Mouse (Mus musculus) liver, adult 2 months (tissue): ENCODE data around the gene Dusp18. TPM values are rescaled to one million over a fixed set of nuclear protein-coding genes. Genes with fewer than 3 reads are reported as not detected.

Experiments
- DNase-seq: peaks from one replicate; pipeline ENCODE4 v3.0.0-alpha.2; 2011; ENCODE audit warnings: low read depth, low spot score; ENCODE audit errors: extremely low read depth
- H3K27ac ChIP-seq: fragments of 200-500 bp; replicated peaks from 2 replicates; pipeline ENCODE4 v1.5.1; 2012; ENCODE audit warnings: low read depth, mild to moderate bottlenecking, control low read depth, inconsistent platforms, low read length; ENCODE audit not compliant: insufficient read depth
- H3K27me3 ChIP-seq: fragments of 200-500 bp; 2 replicates; pipeline ENCODE4 v1.6.1; 2012; ENCODE audit warnings: mild to moderate bottlenecking, moderate library complexity, low read length, inconsistent platforms; ENCODE audit not compliant: control insufficient read depth, insufficient read depth
- H3K36me3 ChIP-seq: fragments of 200-500 bp; 2 replicates; pipeline ENCODE4 v1.6.1; 2012; ENCODE audit warnings: low read length, inconsistent platforms; ENCODE audit not compliant: control insufficient read depth, insufficient read depth
- H3K4me1 ChIP-seq: fragments of 200-500 bp; 2 replicates; pipeline ENCODE4 v1.6.1; 2011; ENCODE audit warnings: low read length; ENCODE audit not compliant: control insufficient read depth, insufficient read depth
- H3K4me3 ChIP-seq: fragments of 200-500 bp; 2 replicates; pipeline ENCODE4 v1.5.1; 2011; ENCODE audit warnings: low read depth, mild to moderate bottlenecking, control low read depth, low read length, moderate library complexity; ENCODE audit not compliant: insufficient read depth
- H3K79me2 ChIP-seq: fragments of 200-500 bp; 2 replicates; pipeline ENCODE4 v1.6.1; 2012; ENCODE audit warnings: inconsistent platforms, mild to moderate bottlenecking, low read length, moderate library complexity; ENCODE audit not compliant: control insufficient read depth, insufficient read depth
- H3K9ac ChIP-seq: fragments of 200-500 bp; 2 replicates; pipeline ENCODE4 v1.6.1; 2012; ENCODE audit warnings: low read depth, mild to moderate bottlenecking, control low read depth, inconsistent platforms, low read length
- CTCF ChIP-seq: fragments of 200-500 bp; IDR thresholded peaks from 2 replicates; pipeline ENCODE4 v1.5.1; 2011; ENCODE audit warnings: low read depth, low read length, control low read depth
- POLR2A ChIP-seq: fragments of 200-500 bp; IDR thresholded peaks from 2 replicates; pipeline ENCODE4 v1.6.1; 2011; ENCODE audit warnings: low read length, control low read depth; ENCODE audit not compliant: insufficient read depth; ENCODE audit errors: extremely low read depth
- WGBS: fragments of 180-500 bp; shearing (Covaris S2); methylation state at CpG from one replicate; pipeline ENCODE4 v1.1.7; 2018; 5-methylcytosine and 5-hydroxymethylcytosine counted together
- polyA plus RNA-seq: library from polyadenylated mRNA; depleted of rRNA; stranded (reverse); fragments of >200 nt; gene quantifications from 2 replicates; pipeline ENCODE4 v1.2.3, GENCODE M21; 2012; rRNA removed
- total RNA-seq: library from RNA; depleted of rRNA; stranded (reverse); fragments of >200 nt; gene quantifications from 2 replicates; pipeline ENCODE4 v1.2.3, GENCODE M21; 2014; rRNA removed

The Dusp18 gene
- total and polyA plus RNA-seq, 2 experiments, result under 0.01 to 0.05 TPM

- TF ChIP-seq POLR2A (no peak), CTCF (no peak)
- Histone ChIP-seq H3K27ac (no peak overlapping the region), H3K79me2 (no peaks in the 10 kb centered on the region), H3K4me1 (peaks cover 3% of the 10 kb centered on the region; the same call in 1 of the 2 replicates), H3K4me3 (no peak overlapping the region), H3K9ac (no peak overlapping the region), H3K27me3 (no peaks in the 10 kb centered on the region), H3K36me3 (no peaks in the 10 kb centered on the region)
- WGBS, result 86% methylated on average over 9 of the region's 9 CpGs
- no peak for DNase-seq
These were observed 38.8 kb downstream of the Dusp18 start for GRCm38 (mm10) chr11:3933756-3934285.

- Histone ChIP-seq H3K27ac (no peak overlapping the region), H3K27me3 (no peaks in the 10 kb centered on the region), H3K4me3 (no peak overlapping the region), H3K9ac (no peak overlapping the region), H3K36me3 (no peaks in the 10 kb centered on the region), H3K4me1 (0 out of 2 replicates have a peak, but pooled peaks cover 3% of the 10 kb centered on the region), H3K79me2 (no peaks in the 10 kb centered on the region)
- 77% methylated on average over 4 of the region's 4 CpGs for WGBS
- no peak for DNase-seq
- TF ChIP-seq POLR2A (no peak), CTCF (no peak)
These were observed 40.1 kb downstream of the Dusp18 start for GRCm38 (mm10) chr11:3935135-3935534.

GRCm38 (mm10) chr11:3936318-3936717, 41.3 kb downstream of the Dusp18 start:
- H3K79me2 ChIP-seq, result no peaks in the 10 kb centered on the region
- no peaks in the 10 kb centered on the region for H3K27me3 ChIP-seq
- 93% methylated on average over 3 of the region's 3 CpGs for WGBS
- H3K4me3 ChIP-seq, result no peak overlapping the region
- H3K27ac ChIP-seq, result no peak overlapping the region
- no peaks in the 10 kb centered on the region for H3K36me3 ChIP-seq
- DNase-seq, result peak; percentile 44
- H3K4me1 ChIP-seq, result 0 out of 2 replicates have a peak, but pooled peaks cover 1% of the 10 kb centered on the region
- no peak overlapping the region for H3K9ac ChIP-seq
- no peak for TF ChIP-seq POLR2A
- no peak for TF ChIP-seq CTCF

GRCm38 (mm10) chr11:3937321-3937874, 42.4 kb downstream of the Dusp18 start:
- Histone ChIP-seq H3K4me3 (no peak overlapping the region), H3K4me1 (no peaks in the 10 kb centered on the region), H3K9ac (no peak overlapping the region), H3K27ac (peak overlapping the region; percentile 24), H3K36me3 (no peaks in the 10 kb centered on the region), H3K27me3 (no peaks in the 10 kb centered on the region), H3K79me2 (no peaks in the 10 kb centered on the region)
- WGBS, result 49% methylated on average over 13 of the region's 13 CpGs
- DNase-seq, result peak; percentile 93
- TF ChIP-seq CTCF (no peak), POLR2A (no peak)

GRCm38 (mm10) chr11:3941371-3941770, 46.3 kb downstream of the Dusp18 start:
- TF ChIP-seq CTCF (no peak), POLR2A (no peak)

GRCm38 (mm10) chr11:3946386-3946785, 51.3 kb downstream of the Dusp18 start:
- H3K79me2 ChIP-seq, result no peaks in the 10 kb centered on the region
- H3K4me3 ChIP-seq, result no peak overlapping the region
- H3K9ac ChIP-seq, result no peak overlapping the region
- no peak overlapping the region for H3K27ac ChIP-seq
- no peaks in the 10 kb centered on the region for H3K36me3 ChIP-seq
- WGBS, result 22% methylated on average over 1 of the region's 1 CpGs
- H3K4me1 ChIP-seq, result no peaks in the 10 kb centered on the region
- DNase-seq, result no peak
- TF ChIP-seq CTCF (no peak), POLR2A (no peak)
- H3K27me3 ChIP-seq, result no peaks in the 10 kb centered on the region

More at GRCm38 (mm10) chr11:3941371-3941770, 46.3 kb downstream of the Dusp18 start:
- H3K36me3 ChIP-seq, result no peaks in the 10 kb centered on the region
- DNase-seq, result no peak
- no peak overlapping the region for H3K9ac ChIP-seq
- H3K27ac ChIP-seq, result no peak overlapping the region
- no peaks in the 10 kb centered on the region for H3K79me2 ChIP-seq
- H3K27me3 ChIP-seq, result no peaks in the 10 kb centered on the region
- no peak overlapping the region for H3K4me3 ChIP-seq
- no peaks in the 10 kb centered on the region for H3K4me1 ChIP-seq
- 93% methylated on average over 7 of the region's 7 CpGs for WGBS

Other genes with a start within 250 kb of the Dusp18 start
- 8.2 and 9.9 TPM in 2 replicates for gene Morc2a, start 246.0 kb upstream of the Dusp18 start, total RNA-seq
- gene Morc2a, start 246.0 kb upstream of the Dusp18 start, polyA plus RNA-seq, result 3.3 and 5.0 TPM in 2 replicates
- gene Osbp2, start 31.3 kb upstream of the Dusp18 start, total RNA-seq, result 1.1 and 1.4 TPM in 2 replicates
- 0.70 and 0.72 TPM in 2 replicates for gene Osbp2, start 31.3 kb upstream of the Dusp18 start, polyA plus RNA-seq
- gene 4921536K21Rik, start 142 bp upstream of the Dusp18 start, total RNA-seq, result not detected in 2 replicates
- gene 4921536K21Rik, start 142 bp upstream of the Dusp18 start, polyA plus RNA-seq, result not detected in 2 replicates
- 0.18 and 0.34 TPM in 2 replicates for gene Slc35e4, start 19.4 kb downstream of the Dusp18 start, total RNA-seq
- gene Slc35e4, start 19.4 kb downstream of the Dusp18 start, polyA plus RNA-seq, result 0.27 and 0.46 TPM in 2 replicates
- 101 and 110 TPM in 2 replicates for gene Tcn2, start 36.9 kb downstream of the Dusp18 start, total RNA-seq
- gene Tcn2, start 36.9 kb downstream of the Dusp18 start, polyA plus RNA-seq, result 211 and 236 TPM in 2 replicates
- gene Pes1, start 68.7 kb downstream of the Dusp18 start, total RNA-seq, result 17.9 and 20.8 TPM in 2 replicates
- 17.9 and 22.2 TPM in 2 replicates for gene Pes1, start 68.7 kb downstream of the Dusp18 start, polyA plus RNA-seq
- gene 4930556J24Rik, start 81.5 kb downstream of the Dusp18 start, total RNA-seq, result 0.09 TPM in 1 of 2 replicates, not detected in the other
- not detected in 2 replicates for gene 4930556J24Rik, start 81.5 kb downstream of the Dusp18 start, polyA plus RNA-seq
- gene Gal3st1, start 88.4 kb downstream of the Dusp18 start, total RNA-seq, result 2.2 and 2.6 TPM in 2 replicates
- 1.4 and 4.4 TPM in 2 replicates for gene Gal3st1, start 88.4 kb downstream of the Dusp18 start, polyA plus RNA-seq
- 97.5 and 130 TPM in 2 replicates for gene Sec14l4, start 136.2 kb downstream of the Dusp18 start, total RNA-seq
- gene Sec14l4, start 136.2 kb downstream of the Dusp18 start, polyA plus RNA-seq, result 92.9 and 108 TPM in 2 replicates
- not detected in 2 replicates for gene Sec14l3, start 169.6 kb downstream of the Dusp18 start, total RNA-seq
- gene Sec14l3, start 169.6 kb downstream of the Dusp18 start, polyA plus RNA-seq, result not detected in 2 replicates
- gene Mtfp1, start 200.2 kb downstream of the Dusp18 start, total RNA-seq, result 16.6 and 23.4 TPM in 2 replicates
- 39.2 and 41.5 TPM in 2 replicates for gene Mtfp1, start 200.2 kb downstream of the Dusp18 start, polyA plus RNA-seq
- gene Sec14l2, start 228.2 kb downstream of the Dusp18 start, total RNA-seq, result 302 and 310 TPM in 2 replicates
- gene Sec14l2, start 228.2 kb downstream of the Dusp18 start, polyA plus RNA-seq, result 349 and 371 TPM in 2 replicates
- gene Rnf215, start 240.0 kb downstream of the Dusp18 start, total RNA-seq, result 10.3 and 10.8 TPM in 2 replicates
- gene Rnf215, start 240.0 kb downstream of the Dusp18 start, polyA plus RNA-seq, result 11.3 and 13.1 TPM in 2 replicates